Mouse (Mus musculus) lung, adult 2 months (tissue): ENCODE results near the gene Spock2. TPM values are rescaled to one million over a fixed set of nuclear protein-coding genes. Genes with fewer than 3 reads are reported as not detected.
"Not testable (repeated sequence)": the region's sequence is repeated elsewhere in the genome, so short reads cannot be mapped to it uniquely, and the experiment has no call there.

Experiments used
- DNase-seq: peaks from one replicate; pipeline ENCODE4 v3.0.0; 2022
- H3K4me1 ChIP-seq: fragments of 200-500 bp; 2 replicates; pipeline ENCODE4 v1.6.1; 2011; ENCODE audit warnings: low read length; ENCODE audit not compliant: control insufficient read depth, insufficient read depth
- H3K4me3 ChIP-seq: fragments of 200-500 bp; replicated peaks from 2 replicates; pipeline ENCODE3; 2011; ENCODE audit warnings: low read depth, mild to moderate bottlenecking, control low read depth, low read length; ENCODE audit errors: extremely low read depth
- CTCF ChIP-seq: fragments of 200-500 bp; IDR thresholded peaks from 2 replicates; pipeline ENCODE4 v1.5.1; 2011; ENCODE audit warnings: mild to moderate bottlenecking, low read length, control low read depth; ENCODE audit not compliant: insufficient read depth
- POLR2A ChIP-seq: fragments of 200-500 bp; IDR thresholded peaks from 2 replicates; pipeline ENCODE4 v1.6.1; 2011; ENCODE audit warnings: low read depth, mild to moderate bottlenecking, control low read depth, low read length, borderline replicate concordance; ENCODE audit errors: extremely low read depth
- WGBS: fragments of 180-500 bp; shearing (Covaris S2); methylation state at CpG from one replicate; pipeline ENCODE4 v1.1.7; 2018; 5-methylcytosine and 5-hydroxymethylcytosine counted together
- polyA plus RNA-seq: library from polyadenylated mRNA; depleted of rRNA; stranded (reverse); fragments of >200 nt; gene quantifications from 2 replicates; pipeline ENCODE4 v1.2.3, GENCODE M21; 2012

Spock2 gene
- polyA plus RNA-seq, 1 experiment = 143 TPM

- DNase-seq = no peak
- 53% methylated on average over 5 of the region's 5 CpGs for WGBS
- no peak for TF ChIP-seq POLR2A
- TF ChIP-seq CTCF = no peak
- no peaks in the 10 kb centered on the region for H3K4me1 ChIP-seq
- H3K4me3 ChIP-seq = no peak overlapping the region
Observed at GRCm38 (mm10) chr10:60138680-60139079, 32.7 kb downstream of the Spock2 start.

GRCm38 (mm10) chr10:60140751-60141150 lies 34.7 kb downstream of the Spock2 start:
- no peak for TF ChIP-seq CTCF
- TF ChIP-seq POLR2A = no peak
- 89% methylated on average over 4 of the region's 4 CpGs for WGBS
- DNase-seq = no peak
- Histone ChIP-seq H3K4me1 (no peaks in the 10 kb centered on the region), H3K4me3 (no peak overlapping the region)

GRCm38 (mm10) chr10:60141656-60142160 lies 35.7 kb downstream of the Spock2 start:
- Histone ChIP-seq H3K4me3 (no peak overlapping the region), H3K4me1 (no peaks in the 10 kb centered on the region)
- DNase-seq = no peak
- WGBS = 87% methylated on average over 3 of the region's 3 CpGs
- TF ChIP-seq POLR2A = no peak
- TF ChIP-seq CTCF = no peak

DNA sequence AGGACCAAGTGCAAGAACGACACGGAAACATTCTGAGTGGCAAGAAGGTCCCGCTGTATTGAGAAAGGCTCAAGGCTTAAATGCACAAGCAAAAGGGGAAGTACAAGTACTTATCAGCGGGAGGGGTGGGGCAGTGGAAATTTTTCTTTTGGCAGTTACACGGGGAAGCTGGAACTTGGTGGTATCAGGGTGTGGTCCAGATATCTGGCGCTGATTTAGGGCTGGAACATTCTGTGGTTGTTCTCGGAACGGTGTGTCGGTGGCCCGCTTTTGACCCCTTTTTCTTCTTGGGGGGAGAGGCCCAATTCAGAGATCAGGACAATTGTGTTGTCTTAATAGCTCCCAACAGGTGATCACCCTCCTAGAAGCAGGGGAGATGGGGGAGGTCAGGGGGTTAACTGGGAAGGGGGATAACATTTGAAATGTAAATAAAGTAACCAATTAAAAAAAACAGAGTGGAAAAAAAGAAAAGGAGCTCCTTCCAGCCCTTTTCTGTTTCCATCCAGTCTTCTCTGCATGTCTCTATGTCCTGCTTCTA lies 41.6 kb downstream of the Spock2 start:
- 43% methylated on average over 10 of the region's 10 CpGs for WGBS
- DNase-seq, H3K4me1 ChIP-seq, H3K4me3 ChIP-seq: not testable (repeated sequence)

DNA sequence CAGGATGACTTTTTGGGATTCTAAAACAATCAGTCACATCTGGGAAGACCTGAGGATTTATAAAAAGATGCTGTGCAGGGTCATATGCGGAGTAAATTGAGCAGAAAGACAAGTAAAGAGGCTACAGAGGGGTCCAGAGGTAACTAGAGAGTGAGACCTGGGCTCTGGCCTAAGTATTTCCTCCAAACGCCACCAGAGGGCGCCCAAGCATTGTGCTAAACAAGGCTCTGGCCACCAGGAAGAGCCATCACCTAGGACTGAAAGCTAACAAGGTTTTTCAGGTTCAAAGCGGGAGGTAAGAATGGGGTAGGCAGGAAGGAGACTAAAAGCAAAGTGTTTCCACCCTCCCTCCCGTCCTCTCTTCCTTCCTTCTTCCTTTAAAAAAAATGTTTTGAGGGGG lies 42.1 kb downstream of the Spock2 start:
- Histone ChIP-seq H3K4me1 (no peaks in the 10 kb centered on the region), H3K4me3 (no peak overlapping the region)
- TF ChIP-seq CTCF = peak; percentile 87
- no peak for TF ChIP-seq POLR2A
- DNase-seq = peak; percentile 72
- 4% methylated on average over 5 of the region's 5 CpGs for WGBS

DNA sequence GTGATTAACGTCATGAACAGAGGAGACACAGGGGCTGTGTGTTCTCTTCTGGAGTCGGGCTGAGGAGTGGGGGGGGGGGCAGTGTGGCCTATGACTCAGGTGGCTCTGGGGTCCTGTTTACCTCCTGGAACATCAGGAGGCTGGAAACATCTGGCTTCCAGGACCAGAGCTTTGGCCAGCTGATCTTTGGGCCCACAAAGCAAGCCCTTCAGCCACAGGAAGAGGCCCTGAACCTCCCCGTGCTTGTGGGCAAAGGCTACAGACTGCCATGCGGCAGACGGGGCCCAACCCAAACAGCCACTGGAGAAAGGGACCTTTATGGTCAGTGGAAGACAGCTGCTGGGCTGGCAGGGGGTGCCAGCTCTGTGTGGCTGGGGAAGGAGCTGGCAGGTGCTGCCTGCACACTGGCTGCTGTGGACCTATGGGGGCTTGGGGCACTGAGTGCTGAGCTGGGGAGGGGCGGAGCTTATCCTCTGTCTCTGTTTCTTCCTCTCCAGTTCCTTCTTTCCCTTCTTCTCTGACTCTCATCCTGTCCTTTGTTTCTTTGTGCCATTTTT lies 45.2 kb downstream of the Spock2 start:
- TF ChIP-seq POLR2A = no peak
- Histone ChIP-seq H3K4me3 (no peak overlapping the region), H3K4me1 (no peaks in the 10 kb centered on the region)
- no peak for DNase-seq
- WGBS = 59% methylated on average over 6 of the region's 6 CpGs

GRCm38 (mm10) chr10:60156016-60156415 lies 50.0 kb downstream of the Spock2 start:
- no peak for DNase-seq
- Histone ChIP-seq H3K4me1 (no peaks in the 10 kb centered on the region), H3K4me3 (no peak overlapping the region)
- TF ChIP-seq CTCF (no peak), POLR2A (no peak)

- TF ChIP-seq CTCF (no peak), POLR2A (no peak)
- DNase-seq = no peak
- H3K4me3 ChIP-seq = no peak overlapping the region
- no peaks in the 10 kb centered on the region for H3K4me1 ChIP-seq
- WGBS = 85% methylated on average over 3 of the region's 3 CpGs
Observed at GRCm38 (mm10) chr10:60158144-60158543, 52.1 kb downstream of the Spock2 start.

GRCm38 (mm10) chr10:60161397-60161796 lies 55.4 kb downstream of the Spock2 start:
- not testable (repeated sequence) for H3K4me1 ChIP-seq, DNase-seq, H3K4me3 ChIP-seq
- WGBS = 64% methylated on average over 3 of the region's 3 CpGs

- H3K4me1 ChIP-seq, H3K4me3 ChIP-seq, DNase-seq: not testable (repeated sequence)
- WGBS = 80% methylated on average over 8 of the region's 8 CpGs
Observed at GRCm38 (mm10) chr10:60162184-60162972, 56.4 kb downstream of the Spock2 start.
